Mouse (Mus musculus) MEL (cell line): Measurements from ENCODE around the gene Bmt2. TPM values are rescaled to one million over a fixed set of nuclear protein-coding genes. Genes with fewer than 3 reads are reported as not detected.
A peak's percentile ranks its signal among the peaks of the same experiment; 100 is the strongest.

Experiments
- DNase-seq: peaks from one replicate; pipeline ENCODE4 v3.0.0; 2011; ENCODE audit warnings: low read depth, low spot score
- H3K27ac ChIP-seq: 2 replicates; pipeline ENCODE4 v1.5.1; 2012; ENCODE audit warnings: low read depth, mild to moderate bottlenecking, control low read depth, low read length, moderate library complexity; ENCODE audit not compliant: control insufficient read depth
- H3K27me3 ChIP-seq, 2 experiments: fragments of 150-350 bp in 1 of 2; sonication (generic) in 1 of 2; 2 replicates each; pipeline ENCODE4 v1.6.1; 2012; ENCODE audit warnings: low read length in 2 of 2, mild to moderate bottlenecking in 2 of 2, improper control_type of control experiment in 1 of 2, moderate library complexity in 1 of 2; ENCODE audit not compliant: insufficient read depth in 2 of 2, control insufficient read depth in 1 of 2
- H3K36me3 ChIP-seq, 2 experiments: 2 replicates each; pipeline ENCODE4 v1.6.1; 2012 to 2014; ENCODE audit warnings: low read length in 2 of 2, improper control_type of control experiment in 1 of 2, inconsistent platforms in 1 of 2, mild to moderate bottlenecking in 1 of 2; ENCODE audit not compliant: insufficient read depth in 2 of 2, control insufficient read depth in 1 of 2
- H3K4me1 ChIP-seq, 2 experiments: fragments of 150-350 bp in 1 of 2; sonication (generic) in 1 of 2; 2 replicates each; pipeline ENCODE4 v1.6.1; 2012; ENCODE audit warnings: low read length in 2 of 2, improper control_type of control experiment in 1 of 2, mild to moderate bottlenecking in 1 of 2; ENCODE audit not compliant: insufficient read depth in 2 of 2, control insufficient read depth in 1 of 2
- H3K4me3 ChIP-seq, 2 experiments: fragments of 150-350 bp in 1 of 2; sonication (generic) in 1 of 2; 2 replicates each; pipeline ENCODE4 v1.5.1; 2012; ENCODE audit warnings: low read depth in 2 of 2, low read length in 2 of 2, mild to moderate bottlenecking in 2 of 2, moderate library complexity in 2 of 2, control low read depth in 1 of 2, improper control_type of control experiment in 1 of 2; ENCODE audit not compliant: control insufficient read depth in 1 of 2, insufficient read depth in 1 of 2
- H3K79me2 ChIP-seq: 2 replicates; pipeline ENCODE4 v1.6.1; 2012; ENCODE audit warnings: mild to moderate bottlenecking, low read length, moderate library complexity; ENCODE audit not compliant: control insufficient read depth, poor library complexity, insufficient read depth
- H3K9ac ChIP-seq: 2 replicates; pipeline ENCODE4 v1.6.1; 2012; ENCODE audit warnings: low read depth, mild to moderate bottlenecking, control low read depth, low read length, moderate library complexity; ENCODE audit not compliant: control insufficient read depth, poor library complexity, severe bottlenecking
- H3K9me3 ChIP-seq: fragments of 150-350 bp; sonication (generic); replicated peaks from 2 replicates; pipeline ENCODE4 v1.6.1; 2012; ENCODE audit warnings: mild to moderate bottlenecking, low read length, improper control_type of control experiment, moderate library complexity; ENCODE audit not compliant: insufficient read depth
- CHD2 ChIP-seq: IDR thresholded peaks from 2 replicates; pipeline ENCODE4 v1.6.1; 2011; ENCODE audit warnings: low read length, improper control_type of control experiment
- CTCF ChIP-seq, 3 experiments: IDR thresholded peaks in 2 of 3; conservative IDR thresholded peaks in 1 of 3; 2 replicates each; pipeline ENCODE4 v1.5.1; 2011 to 2012; ENCODE audit warnings: low read length in 3 of 3, low read depth in 2 of 3, mild to moderate bottlenecking in 2 of 3, improper control_type of control experiment in 1 of 3, inconsistent platforms in 1 of 3, mixed read lengths in 1 of 3, moderate library complexity in 1 of 3; ENCODE audit not compliant: control insufficient read depth in 1 of 3, insufficient read depth in 1 of 3, poor library complexity in 1 of 3, severe bottlenecking in 1 of 3
- E2F4 ChIP-seq: IDR thresholded peaks from 2 replicates; pipeline ENCODE4 v1.6.1; 2011; ENCODE audit warnings: low read depth, low read length, improper control_type of control experiment, borderline replicate concordance
- ELF1 ChIP-seq: IDR thresholded peaks from 2 replicates; pipeline ENCODE4 v1.6.1; 2014; ENCODE audit warnings: low read depth, mild to moderate bottlenecking, inconsistent platforms, low read length, improper control_type of control experiment, moderate library complexity
- EP300 ChIP-seq, 2 experiments: IDR thresholded peaks; 2 replicates each; pipeline ENCODE4 v1.6.1; 2011; ENCODE audit warnings: improper control_type of control experiment in 2 of 2, low read length in 2 of 2, low read depth in 1 of 2, mild to moderate bottlenecking in 1 of 2
- GATA1 ChIP-seq: IDR thresholded peaks from 2 replicates; pipeline ENCODE4 v1.6.1; 2011; ENCODE audit warnings: low read depth, low read length, improper control_type of control experiment
- KAT2A ChIP-seq: conservative IDR thresholded peaks from 2 replicates; pipeline ENCODE4 v1.6.1; 2012; ENCODE audit warnings: low read depth, low read length, improper control_type of control experiment, inconsistent platforms
- MAFK ChIP-seq: IDR thresholded peaks from 2 replicates; pipeline ENCODE4 v1.6.1; 2011; ENCODE audit warnings: low read depth, mild to moderate bottlenecking, low read length, improper control_type of control experiment, borderline replicate concordance
- MAX ChIP-seq: IDR thresholded peaks from 2 replicates; pipeline ENCODE4 v1.6.1; 2011; ENCODE audit warnings: low read length, improper control_type of control experiment
- MAZ ChIP-seq: IDR thresholded peaks from 2 replicates; pipeline ENCODE4 v1.6.1; 2012; ENCODE audit warnings: low read depth, mild to moderate bottlenecking, inconsistent platforms, low read length, improper control_type of control experiment
- MEF2A ChIP-seq: IDR thresholded peaks from 2 replicates; pipeline ENCODE4 v1.6.1; 2014; ENCODE audit warnings: low read depth, mild to moderate bottlenecking, inconsistent platforms, low read length, improper control_type of control experiment; ENCODE audit not compliant: poor library complexity, insufficient replicate concordance, severe bottlenecking; ENCODE audit errors: extremely low read depth
- MYB ChIP-seq: IDR thresholded peaks from 2 replicates; pipeline ENCODE4 v1.6.1; 2011; ENCODE audit warnings: mild to moderate bottlenecking, low read depth, low read length, improper control_type of control experiment
- MYC ChIP-seq: IDR thresholded peaks from 2 replicates; pipeline ENCODE4 v1.6.1; 2011; ENCODE audit warnings: low read depth, mild to moderate bottlenecking, low read length, improper control_type of control experiment, moderate library complexity
- NELFE ChIP-seq: IDR thresholded peaks from 2 replicates; pipeline ENCODE4 v1.6.1; 2011; ENCODE audit warnings: low read depth, low read length, improper control_type of control experiment
- POLR2A ChIP-seq, 2 experiments: IDR thresholded peaks; 2 replicates each; pipeline ENCODE4 v1.6.1; 2011 to 2012; ENCODE audit warnings: low read length in 2 of 2, mild to moderate bottlenecking in 2 of 2, control low read depth in 1 of 2, improper control_type of control experiment in 1 of 2, low read depth in 1 of 2, moderate library complexity in 1 of 2; ENCODE audit not compliant: control insufficient read depth in 1 of 2, insufficient read depth in 1 of 2, poor library complexity in 1 of 2
- POLR2AphosphoS2 ChIP-seq: IDR thresholded peaks from 2 replicates; pipeline ENCODE4 v1.6.1; 2011; ENCODE audit warnings: low read length, improper control_type of control experiment
- POLR2AphosphoS5 ChIP-seq: IDR thresholded peaks from 2 replicates; pipeline ENCODE4 v1.6.1; 2012; ENCODE audit warnings: low read depth, borderline replicate concordance, mild to moderate bottlenecking, inconsistent platforms, low read length, moderate library complexity, mixed read lengths
- RAD21 ChIP-seq: IDR thresholded peaks from 2 replicates; pipeline ENCODE4 v1.6.1; 2011; ENCODE audit warnings: mild to moderate bottlenecking, low read depth, low read length, improper control_type of control experiment
- RCOR1 ChIP-seq: IDR thresholded peaks from 2 replicates; pipeline ENCODE4 v1.6.1; 2012; ENCODE audit warnings: low read depth, mild to moderate bottlenecking, inconsistent platforms, low read length, improper control_type of control experiment
- SIN3A ChIP-seq: IDR thresholded peaks from 2 replicates; pipeline ENCODE4 v1.6.1; 2012; ENCODE audit warnings: low read length, improper control_type of control experiment, inconsistent platforms
- SMC3 ChIP-seq: IDR thresholded peaks from 2 replicates; pipeline ENCODE4 v1.6.1; 2011; ENCODE audit warnings: low read depth, low read length, improper control_type of control experiment
- TAL1 ChIP-seq: IDR thresholded peaks from 2 replicates; pipeline ENCODE4 v1.6.1; 2012; ENCODE audit warnings: mild to moderate bottlenecking, inconsistent platforms, low read length, moderate library complexity, mixed read lengths
- TCF12 ChIP-seq: IDR thresholded peaks from 2 replicates; pipeline ENCODE4 v1.6.1; 2014; ENCODE audit warnings: low read depth, mild to moderate bottlenecking, inconsistent platforms, low read length, improper control_type of control experiment, moderate library complexity
- UBTF ChIP-seq: IDR thresholded peaks from 2 replicates; pipeline ENCODE4 v1.6.1; 2012; ENCODE audit warnings: low read depth, mild to moderate bottlenecking, inconsistent platforms, low read length, improper control_type of control experiment, moderate library complexity, borderline replicate concordance; ENCODE audit not compliant: insufficient read depth
- USF1 ChIP-seq: IDR thresholded peaks from 2 replicates; pipeline ENCODE4 v1.6.1; 2014; ENCODE audit warnings: low read depth, mild to moderate bottlenecking, inconsistent platforms, low read length, improper control_type of control experiment, moderate library complexity
- ZC3H11A ChIP-seq: IDR thresholded peaks from 2 replicates; pipeline ENCODE4 v1.6.1; 2012; ENCODE audit warnings: low read depth, mild to moderate bottlenecking, inconsistent platforms, low read length, improper control_type of control experiment
- ZNF384 ChIP-seq: IDR thresholded peaks from 2 replicates; pipeline ENCODE4 v1.6.1; 2012; ENCODE audit warnings: low read depth, mild to moderate bottlenecking, inconsistent platforms, low read length, improper control_type of control experiment
- polyA plus RNA-seq, 2 experiments: library from polyadenylated mRNA; stranded (reverse) in 1 of 2; unstranded in 1 of 2; fragments of >175 nt in 1 of 2; fragments of >200 nt in 1 of 2; gene quantifications; 2 replicates each; pipeline versions ENCODE4 v1.2.1 to v1.2.4; 2012; ENCODE audit warnings: low replicate concordance in 2 of 2, low read depth in 1 of 2; ENCODE audit not compliant: insufficient read length in 2 of 2, insufficient read depth in 1 of 2, missing spikeins in 1 of 2
- total RNA-seq: library from RNA; depleted of rRNA; stranded (reverse); fragments of 300-350 nt; gene quantifications from 2 replicates; pipeline ENCODE4 v1.2.3, GENCODE M21; 2012

Bmt2 gene
- total and polyA plus RNA-seq, 3 experiments = 3.1 to 4.7 TPM; not detected in 1

DNA sequence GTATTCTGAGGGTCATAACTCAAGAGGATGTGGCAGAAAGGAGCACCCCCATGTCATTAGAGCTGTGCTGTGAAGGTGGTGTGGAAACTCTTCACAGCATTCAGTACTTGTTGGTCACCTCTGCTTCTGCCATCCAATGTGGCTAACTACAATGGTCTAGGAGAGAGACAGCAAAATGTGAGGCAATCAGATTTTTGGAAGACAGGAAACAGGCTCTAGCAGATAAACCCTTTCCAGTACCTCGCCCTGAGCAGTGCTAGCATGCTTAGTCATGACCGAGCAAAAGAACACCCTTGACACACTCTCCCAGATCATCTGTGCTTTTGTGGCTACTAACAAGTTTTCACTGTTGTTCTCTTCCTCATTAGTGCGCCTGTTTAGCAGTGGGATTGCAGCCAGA is 60.7 kb downstream of the Bmt2 start (continued):
- TF ChIP-seq ELF1 = 0 out of 2 replicates have a peak, but pooled peaks have one; percentile 13
- no peak for TF ChIP-seq POLR2A (IDR thresholded peaks at IDR 0.05; ENCODE audit: control insufficient read depth in 1 of 2, insufficient read depth in 1 of 2, low read depth in 1 of 2, low read length in 2 of 2, poor library complexity in 1 of 2)
- TF ChIP-seq CTCF (IDR thresholded peaks at IDR 0.05 in 2 of 3, conservative IDR thresholded peaks at IDR 0.05 in 1 of 3; ENCODE audit: control insufficient read depth in 1 of 3, insufficient read depth in 1 of 3, low read depth in 2 of 3, low read length in 3 of 3, poor library complexity in 1 of 3, severe bottlenecking in 1 of 3) = no peak
- TF ChIP-seq POLR2AphosphoS5 = no peak
- TF ChIP-seq RCOR1 = peak; percentile 95
- TF ChIP-seq TCF12 = peak; percentile 89
- no peak for TF ChIP-seq NELFE
- TF ChIP-seq ZC3H11A = no peak
- TF ChIP-seq MEF2A = 0 out of 2 replicates have a peak, but pooled peaks have one; percentile 35
- TF ChIP-seq KAT2A = no peak
- TF ChIP-seq MAX = peak; percentile 54; the same call in 1 of the 2 replicates
- TF ChIP-seq EP300 (IDR thresholded peaks at IDR 0.05; ENCODE audit: low read depth in 1 of 2, low read length in 2 of 2) = peak; percentile 92 to 96
- TF ChIP-seq MYC = peak; percentile 75; the same call in 1 of the 2 replicates
- TF ChIP-seq E2F4 = no peak
- TF ChIP-seq RAD21 = no peak
- no peak for TF ChIP-seq UBTF

- no peak for TF ChIP-seq MAZ
- TF ChIP-seq EP300 (IDR thresholded peaks at IDR 0.05; ENCODE audit: low read depth in 1 of 2, low read length in 2 of 2) = peak in 1 of 2 experiments; percentile 27; a peak in 3 of 4 replicates
- TF ChIP-seq GATA1 = peak; percentile 44; the same call in 1 of the 2 replicates
- TF ChIP-seq UBTF = no peak
- TF ChIP-seq, all 39 proteins: peak for 2
- no peaks in the 10 kb centered on the region for H3K27me3 ChIP-seq
- no peak overlapping the region; a peak in 1 of 4 replicates for H3K4me3 ChIP-seq
- H3K27ac ChIP-seq = peak overlapping the region; percentile 43
- peaks cover 0 to 60% of the 10 kb centered on the region in 2 experiments; a peak in 2 of 4 replicates for H3K36me3 ChIP-seq
- no peaks in the 10 kb centered on the region for H3K79me2 ChIP-seq
- peaks cover 22 to 50% of the 10 kb centered on the region in 2 experiments for H3K4me1 ChIP-seq
- peak; percentile 51 for DNase-seq
- H3K9ac ChIP-seq = no peak overlapping the region
- H3K9me3 ChIP-seq = no peaks in the 10 kb centered on the region
These were observed 63.2 kb downstream of the Bmt2 start for GRCm38 (mm10) chr6:13614568-13614967.

DNA sequence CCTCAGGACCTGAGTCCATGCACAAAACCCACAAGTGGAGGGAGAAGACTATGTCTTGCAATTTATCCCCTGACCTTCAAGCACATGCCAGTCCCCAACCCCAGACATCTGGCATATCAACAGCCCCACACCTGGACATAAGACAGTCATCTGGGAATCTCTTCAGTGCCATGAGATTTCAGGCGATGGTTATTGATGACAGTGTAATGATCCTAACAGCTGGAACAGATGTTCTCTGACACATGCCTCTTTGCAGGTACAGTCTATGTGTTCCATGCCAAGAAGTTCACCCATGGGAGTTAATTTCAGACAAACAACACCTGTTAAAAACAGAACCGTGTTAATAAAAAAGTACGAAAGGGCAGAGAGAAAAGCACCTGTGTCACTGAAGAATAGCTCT is 64.1 kb downstream of the Bmt2 start:
- Histone ChIP-seq H3K27me3 (no peaks in the 10 kb centered on the region), H3K9ac (no peak overlapping the region), H3K4me3 (no peak overlapping the region), H3K4me1 (peaks cover 22 to 47% of the 10 kb centered on the region in 2 experiments), H3K79me2 (no peaks in the 10 kb centered on the region), H3K27ac (no peak overlapping the region), H3K36me3 (peaks cover 0 to 51% of the 10 kb centered on the region in 2 experiments; a peak in 2 of 4 replicates), H3K9me3 (no peaks in the 10 kb centered on the region)
- DNase-seq = no peak
- no peak for TF ChIP-seq TAL1
- no peak for TF ChIP-seq POLR2A (IDR thresholded peaks at IDR 0.05; ENCODE audit: control insufficient read depth in 1 of 2, insufficient read depth in 1 of 2, low read depth in 1 of 2, low read length in 2 of 2, poor library complexity in 1 of 2)
- TF ChIP-seq SMC3 = no peak
- TF ChIP-seq USF1 = no peak
- TF ChIP-seq KAT2A = no peak
- TF ChIP-seq NELFE = no peak
- no peak for TF ChIP-seq POLR2AphosphoS2
- TF ChIP-seq UBTF = no peak
- no peak for TF ChIP-seq ZNF384
- no peak for TF ChIP-seq SIN3A
- TF ChIP-seq POLR2AphosphoS5 = no peak
- TF ChIP-seq MEF2A = no peak
- TF ChIP-seq MAFK = no peak
- no peak for TF ChIP-seq MYC
- no peak for TF ChIP-seq E2F4
- no peak for TF ChIP-seq MAX
- no peak for TF ChIP-seq RCOR1
- no peak for TF ChIP-seq CHD2
- TF ChIP-seq MYB = no peak
